Mouse (Mus musculus): ENCODE results near the gene Ptpn18. TPM values are rescaled to one million over a fixed set of nuclear protein-coding genes. Genes with fewer than 3 reads are reported as not detected.
"Not testable (repeated sequence)": the region's sequence is repeated elsewhere in the genome, so short reads cannot be mapped to it uniquely, and the experiment has no call there.

Ptpn18 gene
- polyA plus RNA-seq, 1 experiment from 2014 or later: 21.3 TPM

GRCm38 (mm10) chr1:34517797-34518196, 58.2 kb downstream of the Ptpn18 start:
- H3K27me3 ChIP-seq (ENCODE audit: control insufficient read depth, insufficient read depth, low read length); H3K9me3 ChIP-seq (ENCODE audit: control insufficient read depth, low read length); H3K4me3 ChIP-seq (ENCODE audit: low read length); H3K4me1 ChIP-seq (ENCODE audit: control insufficient read depth, insufficient read depth, low read length); H3K4me2 ChIP-seq (replicated peaks; ENCODE audit: low read depth, low read length); H3K27ac ChIP-seq (ENCODE audit: low read depth, low read length); ATAC-seq (ENCODE audit: low FRiP score, low TSS enrichment); H3K36me3 ChIP-seq (ENCODE audit: control insufficient read depth, insufficient read depth, low read length); H3K9ac ChIP-seq (ENCODE audit: low read depth, low read length): not testable (repeated sequence)
- WGBS: 28% methylated on average over 1 of the region's 1 CpGs

- 89% methylated on average over 1 of the region's 1 CpGs for WGBS
- no peak for ATAC-seq (ENCODE audit: low FRiP score, low TSS enrichment)
These were observed 58.7 kb downstream of the Ptpn18 start for GRCm38 (mm10) chr1:34518259-34518658.

GRCm38 (mm10) chr1:34522205-34522849, 62.8 kb downstream of the Ptpn18 start:
- Histone ChIP-seq H3K9me3 (ENCODE audit: control insufficient read depth, low read length) (no peaks in the 10 kb centered on the region), H3K4me2 (replicated peaks; ENCODE audit: low read depth, low read length) (no peak overlapping the region), H3K27ac (ENCODE audit: low read depth, low read length) (no peak overlapping the region), H3K4me1 (ENCODE audit: control insufficient read depth, insufficient read depth, low read length) (no peaks in the 10 kb centered on the region), H3K36me3 (ENCODE audit: control insufficient read depth, insufficient read depth, low read length) (no peaks in the 10 kb centered on the region), H3K4me3 (ENCODE audit: low read length) (no peak overlapping the region), H3K27me3 (ENCODE audit: control insufficient read depth, insufficient read depth, low read length) (no peaks in the 10 kb centered on the region), H3K9ac (ENCODE audit: low read depth, low read length) (no peak overlapping the region)
- ATAC-seq (ENCODE audit: low FRiP score, low TSS enrichment): no peak
- WGBS: 84% methylated on average over 6 of the region's 6 CpGs

More at GRCm38 (mm10) chr1:34518259-34518658, 58.7 kb downstream of the Ptpn18 start:
- Histone ChIP-seq H3K4me2 (replicated peaks; ENCODE audit: low read depth, low read length) (no peak overlapping the region), H3K36me3 (ENCODE audit: control insufficient read depth, insufficient read depth, low read length) (no peaks in the 10 kb centered on the region), H3K4me1 (ENCODE audit: control insufficient read depth, insufficient read depth, low read length) (no peaks in the 10 kb centered on the region), H3K9ac (ENCODE audit: low read depth, low read length) (no peak overlapping the region), H3K27me3 (ENCODE audit: control insufficient read depth, insufficient read depth, low read length) (no peaks in the 10 kb centered on the region), H3K9me3 (ENCODE audit: control insufficient read depth, low read length) (no peaks in the 10 kb centered on the region), H3K27ac (ENCODE audit: low read depth, low read length) (no peak overlapping the region), H3K4me3 (ENCODE audit: low read length) (no peak overlapping the region)

GRCm38 (mm10) chr1:34522850-34523244, 63.3 kb downstream of the Ptpn18 start:
- 82% methylated on average over 3 of the region's 3 CpGs for WGBS
- H3K9me3 ChIP-seq (ENCODE audit: control insufficient read depth, low read length): no peaks in the 10 kb centered on the region
- no peak overlapping the region for H3K27ac ChIP-seq (ENCODE audit: low read depth, low read length)
- no peaks in the 10 kb centered on the region for H3K4me1 ChIP-seq (ENCODE audit: control insufficient read depth, insufficient read depth, low read length)
- H3K36me3 ChIP-seq (ENCODE audit: control insufficient read depth, insufficient read depth, low read length): no peaks in the 10 kb centered on the region
- H3K4me3 ChIP-seq (ENCODE audit: low read length): no peak overlapping the region
- no peak for ATAC-seq (ENCODE audit: low FRiP score, low TSS enrichment)
- H3K27me3 ChIP-seq (ENCODE audit: control insufficient read depth, insufficient read depth, low read length): no peaks in the 10 kb centered on the region
- no peak overlapping the region for H3K4me2 ChIP-seq (replicated peaks; ENCODE audit: low read depth, low read length)
- H3K9ac ChIP-seq (ENCODE audit: low read depth, low read length): no peak overlapping the region

- no peak for ATAC-seq (ENCODE audit: low FRiP score, low TSS enrichment)
- Histone ChIP-seq H3K4me2 (replicated peaks; ENCODE audit: low read depth, low read length) (no peak overlapping the region), H3K4me1 (ENCODE audit: control insufficient read depth, insufficient read depth, low read length) (no peaks in the 10 kb centered on the region), H3K4me3 (ENCODE audit: low read length) (no peak overlapping the region), H3K27me3 (ENCODE audit: control insufficient read depth, insufficient read depth, low read length) (no peaks in the 10 kb centered on the region), H3K36me3 (ENCODE audit: control insufficient read depth, insufficient read depth, low read length) (no peaks in the 10 kb centered on the region), H3K9me3 (ENCODE audit: control insufficient read depth, low read length) (no peaks in the 10 kb centered on the region), H3K9ac (ENCODE audit: low read depth, low read length) (no peak overlapping the region), H3K27ac (ENCODE audit: low read depth, low read length) (no peak overlapping the region)
- WGBS: 89% methylated on average over 3 of the region's 3 CpGs
These were observed 64.1 kb downstream of the Ptpn18 start for GRCm38 (mm10) chr1:34523647-34524046.

Small RNAs within 50 kb of the gene (microRNA-seq; reads per million reads assigned to microRNA genes)
- gene Mir5103: 3.8 reads per million, percentile 15 among the genes with 10 or more reads in this experiment

Other genes with a start within 250 kb of the Ptpn18 start
- gene Ccdc115, start 20.1 kb upstream of the Ptpn18 start, polyA plus RNA-seq (2014; fragmentation: Nextera tagmentation; extraction: Ambion mirVana): 48.3 and 48.9 TPM in 2 replicates
- 89.4 and 102 TPM in 2 replicates for gene Imp4, start 19.9 kb upstream of the Ptpn18 start, polyA plus RNA-seq (2014; fragmentation: Nextera tagmentation; extraction: Ambion mirVana)
- gene Prss39, start 38.6 kb downstream of the Ptpn18 start, polyA plus RNA-seq (2014; fragmentation: Nextera tagmentation; extraction: Ambion mirVana): not detected in 2 replicates
- not detected in 2 replicates for gene Cfc1, start 75.9 kb downstream of the Ptpn18 start, polyA plus RNA-seq (2014; fragmentation: Nextera tagmentation; extraction: Ambion mirVana)
- gene Prss40, start 101.2 kb downstream of the Ptpn18 start, polyA plus RNA-seq (2014; fragmentation: Nextera tagmentation; extraction: Ambion mirVana): not detected in 2 replicates
- not detected in 2 replicates for gene Amer3, start 119.9 kb downstream of the Ptpn18 start, polyA plus RNA-seq (2014; fragmentation: Nextera tagmentation; extraction: Ambion mirVana)

Data from kidney, embryonic 14.5 days (tissue).